Mouse (Mus musculus): ENCODE measurements around the gene Bmp3. TPM values are rescaled to one million over a fixed set of nuclear protein-coding genes. Genes with fewer than 3 reads are reported as not detected.

Bmp3 gene
- total RNA-seq, 2 experiments from 2014 or later = 11.8 to 14.5 TPM

DNA sequence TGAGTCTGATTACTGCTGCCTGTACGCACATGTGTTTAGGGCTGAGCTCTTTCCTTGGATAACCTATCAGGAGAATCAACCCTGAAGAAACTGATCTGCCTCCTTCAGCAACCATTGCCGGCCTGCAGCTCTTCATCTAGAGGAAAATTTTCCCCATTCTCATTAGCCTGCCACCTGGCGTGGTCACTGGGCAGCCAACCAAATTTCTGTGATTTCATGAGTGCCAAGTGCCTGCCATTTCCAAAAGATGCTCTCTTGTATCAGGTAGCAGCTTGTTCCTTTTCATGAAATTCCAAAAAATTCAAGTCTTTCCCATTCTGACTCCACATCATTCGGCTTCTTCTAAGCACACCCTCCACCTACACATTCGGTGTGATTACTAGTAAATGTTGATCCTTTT, 46.7 kb downstream of the Bmp3 start:
- no peak for DNase-seq (ENCODE audit: low spot score in 2 of 2)

GRCm38 (mm10) chr5:98902339-98902738, 48.1 kb downstream of the Bmp3 start:
- peak in 1 of 2 experiments; percentile 8 for DNase-seq (ENCODE audit: low spot score in 2 of 2)

DNA sequence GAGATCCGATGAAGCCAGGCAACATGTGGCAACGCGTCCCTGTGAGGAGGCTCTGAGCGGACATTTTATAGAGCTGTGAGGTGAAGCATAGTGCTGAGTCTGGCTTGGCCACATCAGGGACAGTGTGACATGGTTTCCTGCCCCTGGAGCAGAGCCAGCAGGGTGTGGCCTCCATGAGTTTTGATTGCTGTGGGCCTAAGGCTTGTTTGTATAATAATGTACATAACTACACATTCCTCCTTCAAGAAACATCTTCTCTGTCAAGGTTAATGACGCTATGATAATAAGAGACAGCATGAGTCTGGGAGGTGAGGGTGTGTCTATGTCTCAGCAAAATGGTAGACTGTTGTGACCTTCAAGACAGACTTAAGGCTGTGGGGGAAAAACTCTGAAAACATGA, 64.5 kb downstream of the Bmp3 start:
- DNase-seq (ENCODE audit: low spot score in 2 of 2) = no peak

DNA sequence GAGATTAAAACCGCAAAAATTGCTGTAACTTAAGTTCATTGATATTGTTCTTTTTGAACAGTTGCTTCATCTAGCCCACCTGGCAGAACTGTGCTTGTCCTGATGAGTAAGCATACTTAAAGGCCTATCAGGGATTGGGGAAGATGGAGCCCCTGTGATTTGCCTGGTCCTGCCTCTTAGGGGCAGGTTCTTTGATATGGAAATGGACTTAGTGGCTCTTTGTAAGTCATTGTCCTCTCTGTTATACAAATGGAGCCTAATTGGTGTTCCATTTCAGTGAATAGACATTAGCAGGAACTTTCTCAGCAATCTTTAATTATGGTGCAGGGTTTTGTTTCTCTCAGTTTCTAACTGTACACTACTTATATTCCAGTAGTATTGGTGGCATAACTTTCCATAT, 67.4 kb downstream of the Bmp3 start:
- DNase-seq (ENCODE audit: low spot score in 2 of 2) = no peak

- no peak for DNase-seq (ENCODE audit: low spot score in 2 of 2)
These were observed 68.7 kb downstream of the Bmp3 start for GRCm38 (mm10) chr5:98922921-98923320.

Other genes with a start within 250 kb of the Bmp3 start
- gene Prkg2, start 182.9 kb downstream of the Bmp3 start, total RNA-seq (2021) = 10 to 100 TPM; 11.9 to 15.5 TPM